Mouse (Mus musculus) megakaryocyte, adult 5-6 weeks (primary cell): Measurements from ENCODE around the gene Mb. TPM values are rescaled to one million over a fixed set of nuclear protein-coding genes. Genes with fewer than 3 reads are reported as not detected.

Experiments used
- ATAC-seq: 2 replicates; pipeline ENCODE4 v1.8.0; 2016; ENCODE audit warnings: mild to moderate bottlenecking, inconsistent platforms; ENCODE audit not compliant: poor library complexity, severe bottlenecking
- total RNA-seq, 2 experiments: library from RNA; stranded (forward) in 1 of 2; stranded (reverse) in 1 of 2; fragments of 153-499, 151-499 nt in 1 of 2; fragments of 221-1000, 200-1000 nt in 1 of 2; gene quantifications; 2 replicates each; pipeline versions ENCODE4 v1.2.3 to v1.2.4; 2015 to 2017

Gene Mb
- total RNA-seq (2015): not detected in 2 replicates
- total RNA-seq (2017): not detected in 2 replicates

- ATAC-seq: no peak
Measured at GRCm38 (mm10) chr15:77050570-77050969, at the start of gene Mb. TSS of gene Mb (minus strand) at chr15:77050670.

- ATAC-seq: no peak
Measured at GRCm38 (mm10) chr15:77099756-77100155, 49.3 kb upstream of the Mb start.

- ATAC-seq: no peak
Measured at GRCm38 (mm10) chr15:77097358-77097757, 46.9 kb upstream of the Mb start.

GRCm38 (mm10) chr15:77095216-77095615, 44.7 kb upstream of the Mb start:
- ATAC-seq: no peak

GRCm38 (mm10) chr15:77094431-77094830, 44.0 kb upstream of the Mb start:
- ATAC-seq: no peak

- ATAC-seq: no peak
Measured at GRCm38 (mm10) chr15:77091394-77091793, 40.9 kb upstream of the Mb start.

- no peak for ATAC-seq
Measured at GRCm38 (mm10) chr15:77090531-77090930, 40.1 kb upstream of the Mb start.

- no peak for ATAC-seq
Measured at GRCm38 (mm10) chr15:77089249-77089648, 38.8 kb upstream of the Mb start.

GRCm38 (mm10) chr15:77086488-77086887, 36.0 kb upstream of the Mb start:
- no peak for ATAC-seq

GRCm38 (mm10) chr15:77085818-77086217, 35.3 kb upstream of the Mb start:
- no peak for ATAC-seq

- ATAC-seq: no peak
Measured at GRCm38 (mm10) chr15:77081454-77081853, 31.0 kb upstream of the Mb start.

- ATAC-seq: no peak
Measured at GRCm38 (mm10) chr15:77080684-77081254, 30.3 kb upstream of the Mb start.

- no peak for ATAC-seq
Measured at GRCm38 (mm10) chr15:77079890-77080361, 29.5 kb upstream of the Mb start.

GRCm38 (mm10) chr15:77079256-77079822, 28.9 kb upstream of the Mb start:
- no peak for ATAC-seq

- ATAC-seq: no peak
Measured at GRCm38 (mm10) chr15:77078786-77079185, 28.3 kb upstream of the Mb start.

GRCm38 (mm10) chr15:77077906-77078305, 27.4 kb upstream of the Mb start:
- no peak for ATAC-seq

- ATAC-seq: no peak
Measured at GRCm38 (mm10) chr15:77076523-77076922, 26.1 kb upstream of the Mb start.

GRCm38 (mm10) chr15:77072556-77073163, 22.2 kb upstream of the Mb start:
- ATAC-seq: no peak

GRCm38 (mm10) chr15:77071501-77071900, 21.0 kb upstream of the Mb start:
- no peak for ATAC-seq

- no peak for ATAC-seq
Measured at GRCm38 (mm10) chr15:77070745-77071268, 20.3 kb upstream of the Mb start.

GRCm38 (mm10) chr15:77069019-77069418, 18.5 kb upstream of the Mb start:
- no peak for ATAC-seq

- no peak for ATAC-seq
Measured at GRCm38 (mm10) chr15:77068439-77068861, 18.0 kb upstream of the Mb start.
